Mouse (Mus musculus) small intestine, adult 2 months (tissue): ENCODE results near the gene Fignl2. TPM values are rescaled to one million over a fixed set of nuclear protein-coding genes. Genes with fewer than 3 reads are reported as not detected.
A peak's percentile ranks its signal among the peaks of the same experiment; 100 is the strongest.

ENCODE experiments used
- H3K27ac ChIP-seq: fragments of 200-500 bp; 2 replicates; pipeline ENCODE4 v1.5.1; 2012; ENCODE audit warnings: low read depth, low read length, control low read depth, inconsistent platforms; ENCODE audit not compliant: insufficient read depth
- H3K27me3 ChIP-seq: fragments of 200-500 bp; 2 replicates; pipeline ENCODE4 v1.6.1; 2012; ENCODE audit warnings: mild to moderate bottlenecking, moderate library complexity, low read length, inconsistent platforms; ENCODE audit not compliant: control insufficient read depth, insufficient read depth
- H3K36me3 ChIP-seq: fragments of 200-500 bp; 2 replicates; pipeline ENCODE4 v1.6.1; 2012; ENCODE audit warnings: mild to moderate bottlenecking, low read length, control low read depth, inconsistent platforms; ENCODE audit not compliant: control insufficient read depth, insufficient read depth
- H3K4me1 ChIP-seq: fragments of 200-500 bp; 2 replicates; pipeline ENCODE4 v1.6.1; 2012; ENCODE audit warnings: low read length, inconsistent platforms, mixed read lengths; ENCODE audit not compliant: control insufficient read depth, insufficient read depth, insufficient read length
- H3K4me3 ChIP-seq: fragments of 200-500 bp; 2 replicates; pipeline ENCODE4 v1.5.1; 2012; ENCODE audit warnings: low read depth, mild to moderate bottlenecking, control low read depth, inconsistent platforms, low read length, moderate library complexity
- CTCF ChIP-seq: fragments of 200-500 bp; IDR thresholded peaks from 2 replicates; pipeline ENCODE4 v1.5.1; 2012; ENCODE audit warnings: low read depth, mild to moderate bottlenecking, control low read depth, inconsistent platforms, low read length, moderate library complexity, mixed read lengths; ENCODE audit not compliant: insufficient replicate concordance, insufficient read length; ENCODE audit errors: extremely low read depth
- POLR2A ChIP-seq: fragments of 200-500 bp; IDR thresholded peaks from 2 replicates; pipeline ENCODE4 v1.6.1; 2012; ENCODE audit warnings: low read depth, mild to moderate bottlenecking, control low read depth, inconsistent platforms, low read length, moderate library complexity
- WGBS: fragments of 180-500 bp; shearing (Covaris S2); methylation state at CpG from one replicate; pipeline ENCODE4 v1.1.7; 2018; 5-methylcytosine and 5-hydroxymethylcytosine counted together
- polyA plus RNA-seq: library from polyadenylated mRNA; depleted of rRNA; stranded (reverse); fragments of >200 nt; gene quantifications from 2 replicates; pipeline ENCODE4 v1.2.3, GENCODE M21; 2012

Fignl2 gene
- polyA plus RNA-seq, 1 experiment, result 7.8 TPM

DNA sequence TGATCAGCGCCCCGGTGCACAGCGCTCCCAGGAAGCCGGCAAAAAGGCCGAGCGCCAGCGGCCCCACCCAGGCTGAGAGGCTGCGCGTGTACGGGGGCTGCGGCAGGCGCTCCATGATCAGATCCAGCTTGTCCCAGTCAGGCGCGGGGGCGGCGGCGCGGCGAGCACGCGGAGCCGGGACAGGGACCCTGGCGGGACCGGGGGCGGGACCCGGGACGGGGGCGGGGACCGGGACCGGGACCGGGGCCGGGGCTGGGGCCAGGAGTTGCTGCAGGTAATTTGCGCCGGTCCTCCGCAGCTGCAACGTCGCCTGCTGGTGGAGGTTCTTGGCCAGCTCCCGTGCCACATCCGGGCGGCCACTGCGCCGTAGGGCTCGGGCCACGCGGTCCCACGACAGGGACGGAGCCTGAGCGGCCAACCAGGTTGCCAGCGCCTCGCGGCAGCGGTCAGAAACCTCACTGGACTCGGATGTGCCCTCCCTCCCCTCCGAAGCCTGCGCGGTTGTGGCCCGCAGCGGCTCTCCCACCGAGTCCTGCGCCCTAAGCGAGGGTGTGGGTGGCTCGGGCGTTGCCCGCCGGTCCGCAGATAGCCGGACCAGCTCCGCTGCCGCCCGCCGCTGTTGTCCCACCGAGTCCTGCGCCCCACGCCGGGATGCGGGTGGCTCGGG, 31.7 kb downstream of the Fignl2 start:
- H3K27me3 ChIP-seq, result peaks cover 33% of the 10 kb centered on the region
- WGBS, result 1% methylated on average over 72 of the region's 77 CpGs
- peak overlapping the region; percentile 26 for H3K4me3 ChIP-seq
- no peaks in the 10 kb centered on the region for H3K36me3 ChIP-seq
- H3K27ac ChIP-seq, result no peak overlapping the region
- H3K4me1 ChIP-seq, result peaks cover 11% of the 10 kb centered on the region; the same call in 1 of the 2 replicates
- TF ChIP-seq POLR2A, result no peak
- no peak for TF ChIP-seq CTCF

DNA sequence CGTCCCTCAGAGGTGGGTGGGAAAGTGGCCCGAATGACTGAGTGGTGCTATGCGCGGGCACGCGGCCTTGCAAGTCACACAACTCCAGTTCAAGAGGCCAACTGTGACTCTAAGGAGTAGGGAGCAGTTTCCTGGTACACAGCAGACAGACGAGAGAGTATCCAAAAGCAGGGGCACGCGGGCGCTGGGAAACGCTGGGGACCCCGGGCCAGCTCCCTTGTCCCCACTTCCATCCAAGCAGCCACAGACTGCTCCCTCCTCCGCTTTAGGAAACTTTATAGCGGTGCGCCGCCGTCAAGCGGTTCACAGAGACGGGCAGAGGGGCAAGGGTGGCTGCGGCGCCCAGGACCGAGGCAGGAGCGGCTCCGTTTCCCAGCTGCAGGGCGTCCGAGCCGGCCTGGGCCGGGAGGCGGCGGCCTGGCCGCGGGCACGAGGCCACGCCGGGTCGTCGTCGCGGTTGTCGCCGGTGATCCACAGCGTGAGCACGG, 32.3 kb downstream of the Fignl2 start:
- H3K4me3 ChIP-seq, result peak overlapping the region; percentile 26
- H3K27ac ChIP-seq, result no peak overlapping the region
- 4% methylated on average over 43 of the region's 43 CpGs for WGBS
- H3K27me3 ChIP-seq, result peaks cover 33% of the 10 kb centered on the region
- no peaks in the 10 kb centered on the region for H3K36me3 ChIP-seq
- H3K4me1 ChIP-seq, result peaks cover 11% of the 10 kb centered on the region; the same call in 1 of the 2 replicates
- TF ChIP-seq POLR2A, result no peak
- no peak for TF ChIP-seq CTCF

GRCm38 (mm10) chr15:101044531-101044930, 33.8 kb downstream of the Fignl2 start:
- peaks cover 11% of the 10 kb centered on the region; the same call in 1 of the 2 replicates for H3K4me1 ChIP-seq
- no peak overlapping the region for H3K4me3 ChIP-seq
- peaks cover 36% of the 10 kb centered on the region for H3K27me3 ChIP-seq
- no peaks in the 10 kb centered on the region for H3K36me3 ChIP-seq
- WGBS, result 55% methylated on average over 6 of the region's 6 CpGs
- TF ChIP-seq CTCF (no peak), POLR2A (no peak)
- H3K27ac ChIP-seq, result no peak overlapping the region

DNA sequence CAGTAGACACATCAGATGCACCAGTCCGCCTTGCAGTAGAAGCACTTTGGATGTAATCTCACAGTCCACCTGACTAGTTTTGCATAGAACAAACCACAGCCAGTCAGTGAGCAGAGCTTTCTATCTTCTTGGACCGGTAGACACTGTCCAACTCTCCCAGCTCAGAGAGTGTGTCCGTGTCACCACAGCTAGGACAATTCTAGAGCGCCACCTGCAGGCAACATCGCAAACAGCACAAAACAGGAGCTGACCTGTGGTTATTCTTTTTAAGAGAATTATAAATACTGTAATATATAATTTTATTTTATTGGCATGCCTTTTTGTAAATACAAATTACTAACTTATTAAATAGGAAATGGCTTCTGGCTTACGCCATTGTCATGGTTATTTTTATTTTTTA, 35.8 kb downstream of the Fignl2 start:
- no peaks in the 10 kb centered on the region for H3K36me3 ChIP-seq
- no peak overlapping the region for H3K27ac ChIP-seq
- TF ChIP-seq CTCF, result peak; percentile 69; the same call in 1 of the 2 replicates
- TF ChIP-seq POLR2A, result no peak
- peaks cover 11% of the 10 kb centered on the region; the same call in 1 of the 2 replicates for H3K4me1 ChIP-seq
- peaks cover 30% of the 10 kb centered on the region for H3K27me3 ChIP-seq
- 24% methylated on average over 6 of the region's 6 CpGs for WGBS
- no peak overlapping the region for H3K4me3 ChIP-seq

- no peak overlapping the region for H3K27ac ChIP-seq
- 62% methylated on average over 6 of the region's 6 CpGs for WGBS
- no peaks in the 10 kb centered on the region for H3K36me3 ChIP-seq
- H3K27me3 ChIP-seq, result peaks cover 23% of the 10 kb centered on the region
- H3K4me1 ChIP-seq, result peaks cover 10% of the 10 kb centered on the region; the same call in 1 of the 2 replicates
- no peak for TF ChIP-seq POLR2A
- no peak for TF ChIP-seq CTCF
- no peak overlapping the region for H3K4me3 ChIP-seq
Measured at GRCm38 (mm10) chr15:101041966-101042365, 36.4 kb downstream of the Fignl2 start.

DNA sequence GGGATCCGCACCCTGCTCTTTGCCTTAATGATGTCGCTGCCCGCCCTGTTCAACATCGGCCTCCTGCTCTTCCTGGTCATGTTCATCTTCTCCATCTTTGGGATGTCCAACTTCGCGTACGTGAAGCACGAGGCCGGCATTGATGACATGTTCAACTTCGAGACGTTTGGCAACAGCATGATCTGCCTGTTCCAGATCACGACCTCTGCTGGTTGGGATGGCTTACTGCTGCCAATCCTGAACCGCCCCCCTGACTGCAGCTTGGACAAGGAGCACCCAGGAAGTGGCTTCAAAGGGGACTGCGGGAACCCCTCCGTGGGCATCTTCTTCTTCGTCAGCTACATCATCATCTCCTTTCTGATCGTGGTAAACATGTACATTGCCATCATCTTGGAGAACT, 38.7 kb downstream of the Fignl2 start:
- H3K27me3 ChIP-seq, result peaks cover 10% of the 10 kb centered on the region
- H3K36me3 ChIP-seq, result no peaks in the 10 kb centered on the region
- no peak overlapping the region for H3K27ac ChIP-seq
- H3K4me1 ChIP-seq, result no peaks in the 10 kb centered on the region
- TF ChIP-seq CTCF, result peak; percentile 24; the same call in 1 of the 2 replicates
- no peak for TF ChIP-seq POLR2A
- no peak overlapping the region for H3K4me3 ChIP-seq
- 45% methylated on average over 17 of the region's 17 CpGs for WGBS

- TF ChIP-seq POLR2A, result no peak
- no peak for TF ChIP-seq CTCF
- no peak overlapping the region for H3K27ac ChIP-seq
- 25% methylated on average over 2 of the region's 2 CpGs for WGBS
- no peaks in the 10 kb centered on the region for H3K36me3 ChIP-seq
- H3K27me3 ChIP-seq, result 0 out of 2 replicates have a peak, but pooled peaks cover 3% of the 10 kb centered on the region
- no peaks in the 10 kb centered on the region for H3K4me1 ChIP-seq
- no peak overlapping the region for H3K4me3 ChIP-seq
Measured at GRCm38 (mm10) chr15:101028960-101029359, 49.4 kb downstream of the Fignl2 start.
